Mouse (Mus musculus): ENCODE measurements around the gene Rer1. TPM values are rescaled to one million over a fixed set of nuclear protein-coding genes. Genes with fewer than 3 reads are reported as not detected.

Gene Rer1
- 10 to 100 TPM; 90.8 to 96.1 TPM for total RNA-seq (2021)
- long read RNA-seq, experiment 1, transcript Rer1-201 (7 exons, 1,596 nt): major isoform, 117 of 207 reads
- long read RNA-seq, experiment 1, transcript Rer1-203 (8 exons, 1,803 nt): minor isoform, 28 of 207 reads
- long read RNA-seq, experiment 1, partial matches to known transcripts: 7 of 207 reads
- long read RNA-seq, experiment 1, other reads (novel, unspliced or antisense): 55 of 207 reads
- long read RNA-seq, experiment 2, transcript Rer1-201 (7 exons, 1,596 nt): major isoform, 137 of 250 reads
- long read RNA-seq, experiment 2, transcript Rer1-203 (8 exons, 1,803 nt): minor isoform, 29 of 250 reads
- long read RNA-seq, experiment 2, partial matches to known transcripts: 9 of 250 reads
- long read RNA-seq, experiment 2, other reads (novel, unspliced or antisense): 75 of 250 reads

GRCm38 (mm10) chr4:155086108-155087024, at the start of gene Rer1, which contains the start of gene Morn1:
Rer1 (minus strand) TSS chr4:155086382.
Morn1 (plus strand) TSS chr4:155086577.
- peak; percentile 99 to 100 for DNase-seq (ENCODE audit: low spot score in 2 of 2)

- no peak for DNase-seq (ENCODE audit: low spot score in 2 of 2)
Observed at GRCm38 (mm10) chr4:155134686-155135172, 48.5 kb upstream of the Rer1 start.

- DNase-seq (ENCODE audit: low spot score in 2 of 2): no peak
Observed at GRCm38 (mm10) chr4:155133658-155134417, 47.7 kb upstream of the Rer1 start.

DNA sequence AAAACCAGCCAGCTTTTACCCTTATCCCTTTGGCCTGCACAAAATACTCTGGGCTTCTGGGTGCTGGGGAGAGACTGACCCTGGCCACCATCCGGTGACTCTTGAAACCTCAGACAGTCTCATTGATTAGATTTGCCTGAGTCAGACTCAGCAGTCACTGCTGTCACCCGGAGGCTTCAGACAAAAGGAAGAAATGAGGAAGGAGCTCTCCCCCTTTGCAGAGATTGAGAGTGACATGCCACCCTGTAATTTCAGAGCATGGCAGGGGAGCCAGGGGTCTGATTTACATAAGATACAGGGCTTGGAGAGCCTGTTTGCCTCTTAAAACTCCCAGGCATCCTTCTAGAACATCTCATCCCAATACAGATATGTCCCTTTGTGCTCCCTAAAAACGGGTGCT, 47.0 kb upstream of the Rer1 start:
- no peak for DNase-seq (ENCODE audit: low spot score in 2 of 2)

- DNase-seq (ENCODE audit: low spot score in 2 of 2): no peak
Observed at GRCm38 (mm10) chr4:155130616-155131015, 44.4 kb upstream of the Rer1 start.

GRCm38 (mm10) chr4:155129996-155130395, 43.8 kb upstream of the Rer1 start:
- DNase-seq (ENCODE audit: low spot score in 2 of 2): peak in 1 of 2 experiments; percentile 74

DNA sequence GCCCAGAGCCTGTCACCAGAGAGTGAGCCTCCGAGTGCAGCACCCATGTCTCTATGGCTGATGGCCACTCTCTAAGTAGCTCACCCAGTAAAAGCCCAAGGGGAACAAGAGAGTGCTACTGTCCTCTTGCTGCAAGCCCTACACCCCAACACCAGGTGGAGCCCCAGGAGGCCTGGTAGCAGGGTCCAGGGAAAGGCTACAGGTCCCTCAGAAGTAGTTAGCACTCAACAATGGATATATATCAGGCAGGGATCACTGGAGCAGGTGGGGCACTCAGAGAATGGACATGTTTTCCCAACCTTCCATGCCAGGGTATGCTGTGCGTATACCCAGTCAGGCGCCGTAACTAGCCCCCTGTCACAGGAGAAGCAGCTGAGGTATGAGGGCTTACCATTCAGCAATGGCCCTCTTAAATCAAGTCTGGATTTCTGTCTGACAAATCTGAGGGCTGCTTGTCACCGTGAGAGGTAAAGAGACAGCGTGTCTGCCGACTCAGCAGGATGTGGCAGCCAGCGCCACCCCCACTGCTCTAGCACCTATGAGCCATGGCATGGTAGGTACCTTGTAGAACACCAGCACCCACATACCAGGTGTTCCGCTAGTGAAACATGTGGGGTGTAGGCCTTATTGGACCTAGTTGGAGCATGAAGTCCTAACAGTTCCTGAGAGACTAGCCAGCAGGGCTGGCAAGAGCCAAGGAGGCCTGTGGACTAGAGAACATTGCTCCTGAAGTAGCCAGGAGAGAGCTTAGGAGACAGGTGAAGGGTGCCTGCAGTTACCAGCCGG, 43.1 kb upstream of the Rer1 start:
- DNase-seq (ENCODE audit: low spot score in 2 of 2): no peak

DNA sequence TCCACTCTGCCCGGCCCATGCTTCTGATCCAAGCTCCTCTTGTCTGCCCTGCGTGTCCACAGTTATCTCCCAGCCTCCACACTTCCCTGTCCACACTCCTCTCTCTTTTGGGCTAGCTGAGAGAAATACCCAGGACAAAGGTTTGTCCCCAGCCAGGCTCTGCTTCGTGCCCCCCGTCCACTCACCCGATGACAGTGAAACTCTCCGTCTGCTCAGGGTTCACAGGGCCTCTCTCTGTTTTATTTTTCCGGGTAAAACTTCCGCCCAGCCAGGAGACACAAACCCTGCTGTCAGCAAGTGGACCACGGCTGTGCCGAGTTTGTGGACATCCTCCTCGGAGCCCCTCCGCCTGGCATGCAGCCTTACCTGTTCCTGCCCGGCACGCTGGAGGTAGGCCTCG, 42.2 kb upstream of the Rer1 start:
- no peak for DNase-seq (ENCODE audit: low spot score in 2 of 2)

- DNase-seq (ENCODE audit: low spot score in 2 of 2): no peak
Observed at GRCm38 (mm10) chr4:155126602-155127372, 40.6 kb upstream of the Rer1 start.

DNA sequence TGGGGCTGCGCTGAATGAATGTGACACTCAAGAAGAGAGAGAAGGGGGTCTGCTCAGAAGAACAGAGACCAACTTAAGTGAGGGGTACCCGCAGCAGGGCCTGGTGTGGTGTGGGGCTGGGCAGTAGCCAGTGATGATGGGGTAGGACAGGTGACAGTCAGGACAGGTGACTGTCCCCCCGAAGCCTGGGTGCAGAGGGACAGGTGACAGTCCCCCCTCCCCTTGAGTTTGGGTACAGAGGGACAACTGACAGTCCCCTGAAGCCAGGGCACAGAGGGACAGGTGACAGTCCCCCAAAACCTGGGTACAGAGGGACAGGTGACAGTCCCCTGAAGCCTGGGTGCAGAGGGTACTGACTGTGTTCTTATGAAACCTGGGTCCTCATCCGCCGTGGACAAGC, 40.0 kb upstream of the Rer1 start:
- DNase-seq (ENCODE audit: low spot score in 2 of 2): no peak

GRCm38 (mm10) chr4:155125310-155125709, 39.1 kb upstream of the Rer1 start:
- DNase-seq (ENCODE audit: low spot score in 2 of 2): no peak

DNA sequence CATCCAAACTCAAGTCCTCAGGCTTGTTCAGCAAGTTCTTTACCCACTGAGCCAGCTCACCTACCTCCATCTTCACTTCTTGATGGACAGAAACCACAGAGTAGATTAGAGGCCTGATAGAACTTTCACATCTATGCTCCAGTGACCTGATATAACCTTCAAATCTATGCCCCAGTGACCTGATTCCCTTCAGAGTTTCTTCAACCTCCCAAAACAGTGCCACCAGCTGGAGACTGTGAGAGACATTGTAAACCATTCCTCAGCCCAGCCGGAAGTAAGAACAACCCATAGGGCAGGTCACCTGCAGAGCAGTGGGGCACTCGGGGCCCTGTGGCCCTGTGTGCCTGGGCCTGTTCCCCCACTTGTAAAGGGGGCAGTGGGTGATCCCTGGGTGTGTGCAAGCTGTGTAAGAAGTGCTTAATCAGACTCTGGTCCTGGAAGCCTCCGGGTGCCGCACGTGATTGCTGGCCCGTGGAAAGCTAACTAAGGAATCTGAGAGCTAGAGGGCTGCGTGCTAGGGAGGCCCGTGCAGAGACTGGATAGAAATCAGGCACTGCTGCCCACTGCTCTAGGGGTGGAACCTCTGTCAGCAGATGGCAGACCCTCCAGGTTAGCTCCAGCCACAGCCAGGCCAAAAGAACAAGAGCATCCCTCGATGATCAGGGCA, 37.8 kb upstream of the Rer1 start:
- no peak for DNase-seq (ENCODE audit: low spot score in 2 of 2)

DNA sequence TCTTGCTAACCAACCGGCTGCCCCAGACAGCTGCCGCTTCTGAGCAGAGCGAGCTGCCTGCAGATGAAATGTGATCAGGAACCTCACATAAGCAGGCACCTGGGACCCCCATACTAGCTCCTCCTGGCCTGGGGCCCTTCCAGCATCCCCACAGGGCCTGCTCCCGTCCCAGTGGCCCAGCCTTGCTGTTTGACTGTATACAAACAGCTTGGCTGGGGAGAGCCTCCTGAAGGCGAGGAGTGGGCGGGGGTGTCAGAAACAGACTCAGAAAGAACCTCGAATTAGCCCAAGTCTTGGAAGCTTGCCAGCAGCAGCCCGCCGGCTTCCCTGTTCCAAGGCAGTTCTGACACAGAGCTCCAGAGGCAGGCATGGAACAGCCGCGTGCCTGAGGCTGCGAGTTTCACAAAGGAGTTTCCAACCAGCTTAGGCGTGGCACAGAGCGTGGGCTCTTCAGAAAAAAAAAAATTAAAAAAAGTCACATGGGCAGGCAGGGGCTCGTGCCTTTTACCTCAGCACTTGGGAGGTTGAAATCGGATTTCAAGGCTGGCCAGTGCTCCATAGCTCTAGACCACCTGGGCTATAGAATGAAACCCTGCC, 36.4 kb upstream of the Rer1 start:
- no peak for DNase-seq (ENCODE audit: low spot score in 2 of 2)

- DNase-seq (ENCODE audit: low spot score in 2 of 2): no peak
Observed at GRCm38 (mm10) chr4:155121915-155122443, 35.8 kb upstream of the Rer1 start.

- no peak for DNase-seq (ENCODE audit: low spot score in 2 of 2)
Observed at GRCm38 (mm10) chr4:155121222-155121621, 35.0 kb upstream of the Rer1 start.

GRCm38 (mm10) chr4:155120583-155120982, 34.4 kb upstream of the Rer1 start:
- no peak for DNase-seq (ENCODE audit: low spot score in 2 of 2)

GRCm38 (mm10) chr4:155120038-155120437, 33.9 kb upstream of the Rer1 start:
- no peak for DNase-seq (ENCODE audit: low spot score in 2 of 2)

DNA sequence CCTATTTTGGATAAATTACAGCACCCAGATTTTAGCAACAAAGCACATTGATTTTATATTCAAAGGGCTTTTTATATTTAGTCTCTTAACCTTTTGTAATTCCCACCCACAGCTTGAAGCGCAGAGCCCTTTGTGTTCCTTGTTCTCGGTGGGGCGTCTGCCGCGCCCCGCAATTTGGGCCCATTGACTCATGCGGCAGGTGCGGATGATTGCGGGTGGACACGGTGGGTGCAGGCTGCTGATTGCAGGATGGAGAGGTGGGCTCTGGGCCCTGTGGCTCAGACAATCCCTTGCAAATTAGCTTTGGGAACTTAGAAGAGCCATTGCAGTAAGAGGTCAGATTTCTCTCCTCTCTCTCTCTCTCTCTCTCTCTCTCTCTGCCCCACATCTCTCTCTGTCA, 32.1 kb upstream of the Rer1 start:
- DNase-seq (ENCODE audit: low spot score in 2 of 2): no peak
